Mouse (Mus musculus) lung, postnatal 0 days (tissue): ENCODE results near the gene Tmem183a. TPM values are rescaled to one million over a fixed set of nuclear protein-coding genes. Genes with fewer than 3 reads are reported as not detected.

Experiments
- ATAC-seq: fragments of 200-750 bp; cut with Nextera tagmentation; 2 replicates; pipeline ENCODE4 v1.8.0; 2017; ENCODE audit warnings: moderate library complexity
- DNase-seq: peaks from one replicate; pipeline ENCODE4 v3.0.0-alpha.2; 2016; ENCODE audit warnings: low spot score
- H3K27ac ChIP-seq: fragments of 300-500 bp; sonication (generic); 2 replicates; pipeline ENCODE4 v1.5.1; 2014; ENCODE audit warnings: antibody characterized with exemption, mild to moderate bottlenecking, low read length, mixed read lengths
- H3K27me3 ChIP-seq: fragments of 300-500 bp; sonication (generic); replicated peaks from 2 replicates; pipeline ENCODE4 v1.6.1; 2014; ENCODE audit warnings: low read length, mixed read lengths; ENCODE audit not compliant: insufficient read depth
- H3K36me3 ChIP-seq: fragments of 300-500 bp; sonication (generic); 2 replicates; pipeline ENCODE4 v1.6.1; 2014; ENCODE audit warnings: low read length, mixed read lengths; ENCODE audit not compliant: insufficient read depth
- H3K4me1 ChIP-seq: fragments of 300-500 bp; sonication (generic); 2 replicates; pipeline ENCODE4 v1.6.1; 2014; ENCODE audit warnings: antibody characterized with exemption, low read depth, low read length, mixed read lengths; ENCODE audit not compliant: insufficient read depth
- H3K4me2 ChIP-seq: fragments of 300-500 bp; sonication (generic); replicated peaks from 2 replicates; pipeline ENCODE4 v1.6.1; 2014; ENCODE audit warnings: low read depth, mild to moderate bottlenecking, low read length, moderate library complexity, mixed read lengths
- H3K4me3 ChIP-seq: fragments of 300-500 bp; sonication (generic); 2 replicates; pipeline ENCODE4 v1.5.1; 2014; ENCODE audit warnings: low read depth, low read length
- H3K9ac ChIP-seq: fragments of 300-500 bp; sonication (generic); replicated peaks from 2 replicates; pipeline ENCODE4 v1.6.1; 2014; ENCODE audit warnings: low read depth, mild to moderate bottlenecking
- H3K9me3 ChIP-seq: fragments of 300-500 bp; sonication (generic); 2 replicates; pipeline ENCODE4 v1.6.1; 2016; ENCODE audit warnings: low read length, mixed read lengths
- CTCF ChIP-seq: IDR thresholded peaks from 2 replicates; pipeline ENCODE4 v1.5.1; 2016; ENCODE audit warnings: antibody characterized with exemption, mild to moderate bottlenecking
- EP300 ChIP-seq: IDR thresholded peaks from 2 replicates; pipeline ENCODE4 v1.6.1; 2016; ENCODE audit warnings: antibody characterized with exemption, mild to moderate bottlenecking, control low read depth
- WGBS: fragments of 180-500 bp; shearing (Covaris S2); extraction: QIAGEN DNeasy Blood & Tissue Kit; methylation state at CpG from one replicate; pipeline ENCODE4 v1.1.7; 2014; 5-methylcytosine and 5-hydroxymethylcytosine counted together
- polyA plus RNA-seq: library from polyadenylated mRNA; unstranded; fragments of >200 nt; fragmentation: Nextera tagmentation; extraction: Ambion mirVana; gene quantifications from 2 replicates; pipeline ENCODE4 v1.2.1, GENCODE M21; 2015

The Tmem183a gene
- 42.9 and 44.8 TPM in 2 replicates for polyA plus RNA-seq

- Histone ChIP-seq H3K4me2 (peak within 1 kb of the TSS; percentile 64), H3K9ac (peak within 1 kb of the TSS; percentile 88), H3K27me3 (no peaks in the 10 kb centered on the region), H3K4me3 (peak within 1 kb of the TSS; percentile 85), H3K9me3 (no peaks in the 10 kb centered on the region), H3K4me1 (peaks cover 5% of the 10 kb centered on the region; the same call in 1 of the 2 replicates), H3K27ac (peak within 1 kb of the TSS; percentile 88), H3K36me3 (peaks cover 16% of the 10 kb centered on the region; the same call in 1 of the 2 replicates)
- ATAC-seq, result peak; percentile 99
- no peak for TF ChIP-seq EP300
- TF ChIP-seq CTCF, result no peak
- under 1% methylated on average over 38 of the region's 38 CpGs for WGBS
- peak; percentile 97 for DNase-seq
Observed at GRCm38 (mm10) chr1:134361857-134362212, at the start of gene Tmem183a. Tmem183a (minus strand) TSS chr1:134361979.

DNA sequence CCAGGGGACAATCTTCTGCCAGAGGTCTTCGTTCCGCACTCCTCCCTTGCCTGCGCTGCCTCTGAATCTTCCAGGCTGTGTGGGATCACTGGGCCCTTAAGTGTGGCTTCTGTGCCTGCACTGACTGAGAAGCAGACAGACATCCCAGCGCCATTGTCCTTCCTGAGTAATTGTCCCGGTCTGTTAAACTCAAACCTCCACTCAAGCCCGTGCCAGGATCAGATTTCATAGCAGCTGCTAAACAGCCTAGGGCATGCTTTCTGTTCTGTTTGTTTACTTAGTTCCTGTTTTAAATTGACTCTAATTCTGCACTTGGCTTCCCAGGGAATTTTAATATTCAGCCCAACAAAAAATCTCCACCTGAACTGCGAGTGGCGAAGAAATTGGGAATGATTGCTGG is 46.3 kb upstream of the Tmem183a start:
- no peak overlapping the region for H3K4me3 ChIP-seq
- no peak overlapping the region for H3K4me2 ChIP-seq
- no peaks in the 10 kb centered on the region for H3K36me3 ChIP-seq
- H3K27ac ChIP-seq, result no peak overlapping the region
- ATAC-seq, result no peak
- 82% methylated on average over 8 of the region's 8 CpGs for WGBS
- H3K9me3 ChIP-seq, result no peaks in the 10 kb centered on the region
- no peak for TF ChIP-seq EP300
- TF ChIP-seq CTCF, result no peak
- H3K27me3 ChIP-seq, result no peaks in the 10 kb centered on the region
- no peak overlapping the region for H3K9ac ChIP-seq
- DNase-seq, result no peak
- H3K4me1 ChIP-seq, result peaks cover 5% of the 10 kb centered on the region

GRCm38 (mm10) chr1:134406414-134406771 is 44.6 kb upstream of the Tmem183a start:
- H3K9me3 ChIP-seq, result no peaks in the 10 kb centered on the region
- no peak for DNase-seq
- peak overlapping the region; percentile 70 for H3K4me3 ChIP-seq
- H3K27me3 ChIP-seq, result no peaks in the 10 kb centered on the region
- WGBS, result 19% methylated on average over 8 of the region's 8 CpGs
- ATAC-seq, result peak; percentile 14
- peak overlapping the region; percentile 62 for H3K9ac ChIP-seq
- peaks cover 5% of the 10 kb centered on the region for H3K4me1 ChIP-seq
- no peaks in the 10 kb centered on the region for H3K36me3 ChIP-seq
- peak overlapping the region; percentile 92 for H3K4me2 ChIP-seq
- peak overlapping the region; percentile 57; the same call in 1 of the 2 replicates for H3K27ac ChIP-seq
- TF ChIP-seq EP300 (no peak), CTCF (no peak)

DNA sequence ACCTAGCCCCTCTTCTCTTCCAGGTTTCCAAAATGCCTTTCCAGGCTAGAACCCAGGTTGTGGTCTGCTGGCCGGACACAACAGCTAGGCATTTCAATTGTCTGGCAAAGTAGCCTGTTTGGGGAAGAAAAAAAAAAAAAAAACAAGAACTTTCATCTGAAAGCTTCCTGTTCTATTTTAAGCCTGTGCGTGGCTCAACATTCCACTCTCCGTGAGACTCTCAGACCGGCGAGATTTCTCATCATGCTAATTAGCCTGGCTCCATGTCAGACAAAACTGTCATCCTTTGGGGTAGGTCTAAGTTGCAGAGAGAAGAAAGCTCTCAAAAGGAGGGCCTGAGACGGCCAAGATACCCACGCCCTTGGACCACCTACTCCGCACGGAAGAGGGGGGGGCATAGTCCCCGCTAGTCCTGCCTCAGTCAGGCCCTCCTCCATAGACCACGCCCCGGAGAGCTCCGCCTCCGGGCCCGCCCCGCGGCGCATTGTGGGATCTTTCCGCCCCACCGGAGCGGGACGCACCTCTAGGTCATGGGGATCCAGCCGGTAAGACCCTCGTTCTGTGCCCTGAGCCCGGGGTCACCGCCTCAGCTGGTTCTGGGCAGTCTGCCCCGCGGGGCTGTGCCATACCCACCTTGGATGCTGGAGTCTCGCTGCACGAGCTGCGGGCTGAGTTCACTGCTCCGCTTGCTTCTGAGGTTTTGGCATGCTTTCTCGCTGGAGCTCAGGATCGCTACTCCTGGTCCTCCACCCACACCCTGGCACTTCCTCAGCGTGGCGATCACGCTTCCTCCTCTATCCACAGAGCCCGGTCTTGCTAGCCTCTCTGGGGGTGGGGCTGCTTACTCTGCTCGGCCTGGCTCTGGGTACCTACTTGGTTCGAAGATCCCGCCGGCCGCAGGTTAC is 44.0 kb upstream of the Tmem183a start, which contains the start of gene Cyb5r1:
TSS of gene Cyb5r1 (plus strand) at position 51 of the 905 bp plus-strand sequence.
- no peaks in the 10 kb centered on the region for H3K36me3 ChIP-seq
- peak within 1 kb of the TSS; percentile 62 for H3K9ac ChIP-seq
- ATAC-seq, result peak; percentile 97
- no peaks in the 10 kb centered on the region for H3K9me3 ChIP-seq
- H3K4me2 ChIP-seq, result peak within 1 kb of the TSS; percentile 92
- peaks cover 5% of the 10 kb centered on the region for H3K4me1 ChIP-seq
- WGBS, result 2% methylated on average over 39 of the region's 43 CpGs
- H3K4me3 ChIP-seq, result peak within 1 kb of the TSS; percentile 70
- DNase-seq, result peak; percentile 85
- H3K27me3 ChIP-seq, result no peaks in the 10 kb centered on the region
- no peak for TF ChIP-seq CTCF
- H3K27ac ChIP-seq, result peak within 1 kb of the TSS; percentile 57

DNA sequence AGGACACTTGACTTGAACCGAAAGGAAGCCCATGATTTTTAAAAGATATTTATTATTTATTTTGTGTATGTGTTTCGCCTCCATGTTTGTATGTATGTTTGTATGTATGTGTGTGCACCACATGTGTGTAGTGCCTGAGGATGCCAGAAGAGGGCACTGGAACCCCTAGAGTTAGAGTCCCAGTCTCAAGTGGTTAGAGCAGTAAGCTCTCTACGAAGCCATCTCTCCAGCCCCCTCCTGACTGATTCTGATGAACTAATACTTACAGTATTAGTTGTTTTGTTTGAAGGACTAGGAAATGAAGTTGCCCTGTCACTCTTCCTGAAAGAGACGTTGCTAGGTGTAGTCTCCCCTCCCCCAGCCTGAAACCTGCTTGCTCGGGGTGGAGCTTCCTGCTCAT is 38.0 kb upstream of the Tmem183a start:
- WGBS, result 63% methylated on average over 5 of the region's 5 CpGs

DNA sequence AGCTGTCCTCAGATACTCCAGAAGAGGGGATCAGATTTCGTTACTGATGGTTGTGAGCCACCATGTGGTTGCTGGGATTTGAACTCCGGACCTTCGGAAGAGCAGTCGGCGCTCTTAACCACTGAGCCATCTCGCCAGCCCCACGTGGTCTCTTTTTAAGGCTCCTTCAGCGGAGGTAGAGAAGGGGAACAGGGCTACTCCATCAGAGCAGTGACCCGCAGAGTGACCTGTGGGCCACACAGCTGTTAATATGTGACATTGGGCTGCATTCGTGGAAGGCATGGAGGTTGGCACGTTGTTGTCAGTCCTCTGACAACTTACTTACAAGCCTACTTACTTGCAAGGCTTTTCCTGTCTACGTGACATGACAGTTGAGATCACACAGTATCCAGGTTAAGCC is 36.4 kb upstream of the Tmem183a start:
- no peak for TF ChIP-seq EP300
- no peak for TF ChIP-seq CTCF
- H3K4me2 ChIP-seq, result no peak overlapping the region
- no peaks in the 10 kb centered on the region for H3K36me3 ChIP-seq
- no peaks in the 10 kb centered on the region for H3K9me3 ChIP-seq
- WGBS, result 87% methylated on average over 12 of the region's 12 CpGs
- no peak overlapping the region for H3K27ac ChIP-seq
- H3K9ac ChIP-seq, result no peak overlapping the region
- no peak overlapping the region for H3K4me3 ChIP-seq
- DNase-seq, result no peak
- no peaks in the 10 kb centered on the region for H3K4me1 ChIP-seq
- no peaks in the 10 kb centered on the region for H3K27me3 ChIP-seq
- no peak for ATAC-seq

More for the DNA sequence above, 38.0 kb upstream of the Tmem183a start:
- Histone ChIP-seq H3K9me3 (no peaks in the 10 kb centered on the region), H3K27ac (no peak overlapping the region), H3K27me3 (no peaks in the 10 kb centered on the region), H3K36me3 (no peaks in the 10 kb centered on the region), H3K9ac (no peak overlapping the region), H3K4me1 (no peaks in the 10 kb centered on the region), H3K4me3 (no peak overlapping the region), H3K4me2 (no peak overlapping the region)
- TF ChIP-seq EP300 (no peak), CTCF (peak; percentile 32)
- DNase-seq (no peak), ATAC-seq (0 out of 2 replicates have a peak, but pooled peaks have one; percentile 26)
